Mouse (Mus musculus) limb, embryonic 14.5 days (tissue): ENCODE measurements around the gene Arl15. TPM values are rescaled to one million over a fixed set of nuclear protein-coding genes. Genes with fewer than 3 reads are reported as not detected.
A peak's percentile ranks its signal among the peaks of the same experiment; 100 is the strongest.

Source experiments
- ATAC-seq: fragments of 200-750 bp; cut with Nextera tagmentation; 2 replicates; pipeline ENCODE4 v1.8.0; 2017; ENCODE audit warnings: low read depth, moderate number of reproducible peaks, moderate TSS enrichment; ENCODE audit not compliant: low FRiP score
- DNase-seq: peaks from one replicate; pipeline ENCODE4 v3.0.0-alpha.2; 2015; ENCODE audit warnings: low spot score
- H3K27ac ChIP-seq: fragments of 300-500 bp; sonication (generic); replicated peaks from 2 replicates; pipeline ENCODE4 v1.5.1; 2014; ENCODE audit warnings: low read depth, mild to moderate bottlenecking, low read length, moderate library complexity, mixed read lengths
- H3K27me3 ChIP-seq: fragments of 300-500 bp; sonication (generic); 2 replicates; pipeline ENCODE4 v1.6.1; 2014; ENCODE audit warnings: low read length, mixed read lengths; ENCODE audit not compliant: control insufficient read depth, insufficient read depth
- H3K36me3 ChIP-seq: fragments of 300-500 bp; sonication (generic); 2 replicates; pipeline ENCODE4 v1.6.1; 2014; ENCODE audit warnings: mild to moderate bottlenecking, low read length, moderate library complexity, mixed read lengths; ENCODE audit not compliant: control insufficient read depth, insufficient read depth
- H3K4me1 ChIP-seq: fragments of 300-500 bp; sonication (generic); 2 replicates; pipeline ENCODE4 v1.6.1; 2014; ENCODE audit warnings: antibody characterized with exemption, low read length, mixed read lengths; ENCODE audit not compliant: control insufficient read depth, insufficient read depth
- H3K4me2 ChIP-seq: fragments of 300-500 bp; sonication (generic); replicated peaks from 2 replicates; pipeline ENCODE4 v1.6.1; 2014; ENCODE audit warnings: low read depth, mild to moderate bottlenecking, low read length, moderate library complexity; ENCODE audit not compliant: severe bottlenecking
- H3K4me3 ChIP-seq: fragments of 300-500 bp; sonication (generic); replicated peaks from 2 replicates; pipeline ENCODE4 v1.5.1; 2014; ENCODE audit warnings: low read length
- H3K9ac ChIP-seq: fragments of 300-500 bp; sonication (generic); 2 replicates; pipeline ENCODE4 v1.6.1; 2014; ENCODE audit warnings: mild to moderate bottlenecking, low read depth, low read length, moderate library complexity; ENCODE audit not compliant: severe bottlenecking
- H3K9me3 ChIP-seq: fragments of 300-500 bp; sonication (generic); 2 replicates; pipeline ENCODE4 v1.6.1; 2016; ENCODE audit warnings: low read length; ENCODE audit not compliant: control insufficient read depth
- POLR2A ChIP-seq: fragments of 200-500 bp; IDR thresholded peaks from 2 replicates; pipeline ENCODE4 v1.8.0; 2012; ENCODE audit warnings: inconsistent platforms, mild to moderate bottlenecking, moderate library complexity, borderline replicate concordance; ENCODE audit not compliant: insufficient read depth, insufficient read length; ENCODE audit errors: extremely low read depth
- WGBS: fragments of 180-500 bp; shearing (Covaris S2); extraction: QIAGEN DNeasy Blood & Tissue Kit; methylation state at CpG from one replicate; pipeline ENCODE4 v1.1.7; 2014; 5-methylcytosine and 5-hydroxymethylcytosine counted together
- polyA plus RNA-seq, 2 experiments: library from polyadenylated mRNA; depleted of rRNA in 1 of 2; stranded (reverse) in 1 of 2; unstranded in 1 of 2; fragments of >200 nt; fragmentation: Nextera tagmentation in 1 of 2; extraction: Ambion mirVana in 1 of 2; gene quantifications; 2 replicates each; pipeline versions ENCODE4 v1.2.1 to v1.2.3; 2012 to 2014

Arl15 gene
- polyA plus RNA-seq, 2 experiments: 10.1 to 10.7 TPM

DNA sequence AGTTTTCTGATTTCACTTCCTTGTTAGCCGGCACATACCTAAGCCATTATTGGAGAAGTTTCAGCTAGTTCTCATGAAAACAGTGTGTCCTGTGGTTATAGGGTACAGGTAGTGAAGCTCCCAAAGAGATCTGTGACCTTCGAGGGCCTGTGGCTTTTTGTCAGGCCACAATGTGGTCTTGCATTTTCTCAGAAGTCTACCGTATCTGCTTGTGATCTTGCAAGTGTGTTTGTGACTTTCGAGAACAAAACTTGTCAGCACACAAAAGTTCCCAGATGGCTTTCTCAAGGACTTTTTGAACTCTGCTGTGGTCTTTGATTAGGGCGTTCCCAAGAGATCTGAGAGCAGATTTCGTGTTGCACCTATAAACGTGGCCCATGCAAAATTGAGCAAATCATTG, 394.5 kb downstream of the Arl15 start:
- Histone ChIP-seq H3K36me3 (no peaks in the 10 kb centered on the region), H3K27ac (no peak overlapping the region), H3K4me3 (no peak overlapping the region), H3K9ac (no peak overlapping the region), H3K4me1 (no peaks in the 10 kb centered on the region), H3K4me2 (no peak overlapping the region), H3K27me3 (no peaks in the 10 kb centered on the region), H3K9me3 (no peaks in the 10 kb centered on the region)
- no peak for ATAC-seq
- TF ChIP-seq POLR2A: no peak
- DNase-seq: no peak
- WGBS: 84% methylated on average over 7 of the region's 7 CpGs

DNA sequence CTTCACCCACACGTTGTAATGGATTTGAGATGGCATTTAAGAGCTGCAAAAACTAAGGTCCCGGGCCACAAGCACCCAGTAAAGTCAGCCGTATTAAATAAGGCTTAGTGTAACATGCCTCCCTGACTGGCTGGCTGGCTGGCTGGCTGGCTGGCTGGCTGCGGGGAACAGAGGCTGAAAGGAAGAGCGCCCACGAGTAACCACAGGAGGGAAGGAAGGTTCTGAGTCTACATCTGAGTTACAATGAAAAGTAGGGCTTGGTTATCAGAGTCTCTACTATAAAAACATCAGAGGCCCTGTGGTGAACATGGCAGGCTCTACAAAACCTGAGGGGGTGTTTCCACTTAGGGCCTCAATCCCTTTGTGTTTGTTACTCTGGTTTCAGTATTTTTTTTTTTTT, 395.1 kb downstream of the Arl15 start:
- TF ChIP-seq POLR2A: no peak
- Histone ChIP-seq H3K27me3 (no peaks in the 10 kb centered on the region), H3K9ac (no peak overlapping the region), H3K4me3 (no peak overlapping the region), H3K4me1 (no peaks in the 10 kb centered on the region), H3K27ac (no peak overlapping the region), H3K9me3 (no peaks in the 10 kb centered on the region), H3K36me3 (no peaks in the 10 kb centered on the region), H3K4me2 (no peak overlapping the region)
- WGBS: 44% methylated on average over 6 of the region's 6 CpGs
- ATAC-seq (no peak), DNase-seq (no peak)

- no peaks in the 10 kb centered on the region for H3K27me3 ChIP-seq
- no peak overlapping the region for H3K4me2 ChIP-seq
- H3K4me1 ChIP-seq: no peaks in the 10 kb centered on the region
- H3K36me3 ChIP-seq: no peaks in the 10 kb centered on the region
- DNase-seq (no peak), ATAC-seq (no peak)
- H3K9me3 ChIP-seq: no peaks in the 10 kb centered on the region
- no peak overlapping the region for H3K9ac ChIP-seq
- 89% methylated on average over 10 of the region's 10 CpGs for WGBS
- no peak for TF ChIP-seq POLR2A
- no peak overlapping the region for H3K27ac ChIP-seq
- H3K4me3 ChIP-seq: no peak overlapping the region
These were observed 396.6 kb downstream of the Arl15 start for GRCm38 (mm10) chr13:114190898-114191297.

DNA sequence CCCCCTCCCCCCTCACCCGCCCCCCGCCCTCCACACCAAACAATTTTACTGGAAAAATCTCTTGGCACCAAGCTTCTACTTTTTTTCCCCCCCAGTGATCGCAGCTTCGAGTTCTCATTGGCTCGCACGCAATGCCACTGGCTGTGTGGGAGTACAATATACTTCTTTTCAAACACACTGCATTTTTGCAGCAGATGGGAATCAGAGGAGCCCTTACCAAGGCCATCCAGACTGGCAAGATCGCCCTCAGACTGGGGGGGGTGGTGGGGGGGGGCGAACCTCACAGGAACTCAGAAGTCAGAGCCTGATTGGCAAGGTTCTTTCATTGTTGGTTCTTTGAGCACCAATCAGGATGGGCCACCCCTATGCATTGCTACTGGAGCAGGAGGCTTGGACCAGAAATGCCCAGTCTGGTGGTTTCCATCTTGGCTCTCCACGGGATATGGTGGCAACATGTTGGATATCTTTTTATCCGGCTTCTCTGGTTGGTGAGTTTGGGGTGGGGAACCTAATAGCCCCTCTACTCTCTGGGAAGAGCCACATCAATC, 404.0 kb downstream of the Arl15 start:
- no peak overlapping the region for H3K27ac ChIP-seq
- H3K4me3 ChIP-seq: no peak overlapping the region
- H3K27me3 ChIP-seq: no peaks in the 10 kb centered on the region
- no peak for DNase-seq
- ATAC-seq: no peak
- WGBS: 80% methylated on average over 10 of the region's 10 CpGs
- H3K9me3 ChIP-seq: no peaks in the 10 kb centered on the region
- H3K4me1 ChIP-seq: peaks cover 24% of the 10 kb centered on the region
- no peak for TF ChIP-seq POLR2A
- no peak overlapping the region for H3K4me2 ChIP-seq
- H3K36me3 ChIP-seq: no peaks in the 10 kb centered on the region
- no peak overlapping the region for H3K9ac ChIP-seq

GRCm38 (mm10) chr13:114199746-114200145, 405.4 kb downstream of the Arl15 start:
- no peak for TF ChIP-seq POLR2A
- Histone ChIP-seq H3K9me3 (no peaks in the 10 kb centered on the region), H3K36me3 (no peaks in the 10 kb centered on the region), H3K4me1 (peaks cover 24% of the 10 kb centered on the region), H3K4me3 (no peak overlapping the region), H3K4me2 (no peak overlapping the region), H3K27ac (no peak overlapping the region), H3K9ac (no peak overlapping the region), H3K27me3 (no peaks in the 10 kb centered on the region)
- 44% methylated on average over 6 of the region's 6 CpGs for WGBS
- ATAC-seq (peak; percentile 68), DNase-seq (peak; percentile 57)

- 59% methylated on average over 7 of the region's 7 CpGs for WGBS
- DNase-seq (peak; percentile 20), ATAC-seq (no peak)
- no peak overlapping the region for H3K9ac ChIP-seq
- no peaks in the 10 kb centered on the region for H3K9me3 ChIP-seq
- no peak for TF ChIP-seq POLR2A
- no peaks in the 10 kb centered on the region for H3K36me3 ChIP-seq
- no peak overlapping the region for H3K27ac ChIP-seq
- no peak overlapping the region for H3K4me3 ChIP-seq
- no peaks in the 10 kb centered on the region for H3K27me3 ChIP-seq
- no peak overlapping the region for H3K4me2 ChIP-seq
- H3K4me1 ChIP-seq: peaks cover 24% of the 10 kb centered on the region
These were observed 406.2 kb downstream of the Arl15 start for GRCm38 (mm10) chr13:114200545-114200944.
